Mouse (Mus musculus): ENCODE measurements around the gene Glp2r. TPM values are rescaled to one million over a fixed set of nuclear protein-coding genes. Genes with fewer than 3 reads are reported as not detected.

Gene Glp2r
- polyA plus RNA-seq, 1 experiment from 2014 or later: not detected

DNA sequence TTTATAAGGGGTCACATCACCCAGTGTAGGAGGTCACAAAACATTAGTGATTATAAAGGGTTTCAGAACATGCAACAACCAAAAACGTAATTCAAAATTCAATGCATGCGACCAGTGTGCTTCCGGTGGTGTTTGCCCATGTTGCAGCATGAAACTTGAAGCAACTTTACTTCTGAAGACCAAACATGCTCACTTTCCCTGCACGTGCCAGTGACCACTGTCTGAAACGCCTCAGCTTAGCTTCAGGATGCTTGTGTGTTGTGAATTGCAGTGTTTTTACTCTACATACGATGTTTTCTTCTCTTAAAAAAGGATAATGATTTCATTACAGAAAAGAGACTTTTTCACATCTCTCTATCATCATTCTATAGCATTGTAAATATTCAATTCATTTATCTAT, 32.6 kb downstream of the Glp2r start:
- H3K9ac ChIP-seq (ENCODE audit: low read length): no peak overlapping the region

DNA sequence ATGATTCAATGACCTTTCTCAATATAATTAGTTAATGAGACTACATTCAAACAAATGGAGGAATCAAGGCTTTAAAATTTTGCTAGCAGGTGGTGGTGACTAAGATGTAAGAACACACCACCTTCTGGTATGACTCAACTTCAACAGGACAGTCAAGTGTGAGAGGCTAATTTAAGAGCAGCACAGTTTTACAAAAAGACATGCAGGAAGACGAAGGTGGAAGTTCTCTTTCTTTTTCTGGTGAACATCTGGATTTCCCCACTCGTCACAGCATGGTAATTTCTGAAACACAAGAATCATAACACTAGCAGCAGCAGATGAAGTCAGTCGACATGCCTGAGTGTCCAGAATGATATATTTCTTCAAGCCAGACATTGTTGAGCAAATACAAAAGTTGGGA, 36.4 kb downstream of the Glp2r start:
- Histone ChIP-seq H3K4me1 (replicated peaks; ENCODE audit: control insufficient read depth, insufficient read depth, low read length) (no peaks in the 10 kb centered on the region), H3K4me3 (ENCODE audit: low read depth, low read length) (no peak overlapping the region), H3K4me2 (ENCODE audit: low read depth, low read length, severe bottlenecking) (no peak overlapping the region), H3K27me3 (ENCODE audit: control insufficient read depth, insufficient read depth, low read length) (no peaks in the 10 kb centered on the region), H3K9me3 (ENCODE audit: control insufficient read depth, low read length) (no peaks in the 10 kb centered on the region), H3K36me3 (ENCODE audit: control insufficient read depth, insufficient read depth, low read length) (no peaks in the 10 kb centered on the region), H3K27ac (ENCODE audit: low read depth, low read length) (no peak overlapping the region), H3K9ac (ENCODE audit: low read length) (no peak overlapping the region)
- ATAC-seq (replicated peaks; ENCODE audit: low FRiP score) (no peak), DNase-seq (ENCODE audit: low spot score) (no peak)
- 82% methylated on average over 3 of the region's 3 CpGs for WGBS

More for the DNA sequence above, 32.6 kb downstream of the Glp2r start:
- H3K9me3 ChIP-seq (ENCODE audit: control insufficient read depth, low read length): no peaks in the 10 kb centered on the region
- no peak overlapping the region for H3K27ac ChIP-seq (ENCODE audit: low read depth, low read length)
- 84% methylated on average over 6 of the region's 6 CpGs for WGBS
- ATAC-seq (replicated peaks; ENCODE audit: low FRiP score) (no peak), DNase-seq (ENCODE audit: low spot score) (no peak)
- H3K36me3 ChIP-seq (ENCODE audit: control insufficient read depth, insufficient read depth, low read length): no peaks in the 10 kb centered on the region
- no peak overlapping the region for H3K4me2 ChIP-seq (ENCODE audit: low read depth, low read length, severe bottlenecking)
- H3K27me3 ChIP-seq (ENCODE audit: control insufficient read depth, insufficient read depth, low read length): no peaks in the 10 kb centered on the region
- no peak overlapping the region for H3K4me3 ChIP-seq (ENCODE audit: low read depth, low read length)
- H3K4me1 ChIP-seq (replicated peaks; ENCODE audit: control insufficient read depth, insufficient read depth, low read length): no peaks in the 10 kb centered on the region

- H3K27ac ChIP-seq (ENCODE audit: low read depth, low read length): no peak overlapping the region
- H3K4me3 ChIP-seq (ENCODE audit: low read depth, low read length): no peak overlapping the region
- DNase-seq (ENCODE audit: low spot score): no peak
- no peaks in the 10 kb centered on the region for H3K27me3 ChIP-seq (ENCODE audit: control insufficient read depth, insufficient read depth, low read length)
- H3K36me3 ChIP-seq (ENCODE audit: control insufficient read depth, insufficient read depth, low read length): no peaks in the 10 kb centered on the region
- no peaks in the 10 kb centered on the region for H3K9me3 ChIP-seq (ENCODE audit: control insufficient read depth, low read length)
- no peak for ATAC-seq (replicated peaks; ENCODE audit: low FRiP score)
- 80% methylated on average over 1 of the region's 1 CpGs for WGBS
- H3K4me2 ChIP-seq (ENCODE audit: low read depth, low read length, severe bottlenecking): no peak overlapping the region
- H3K4me1 ChIP-seq (replicated peaks; ENCODE audit: control insufficient read depth, insufficient read depth, low read length): no peaks in the 10 kb centered on the region
- no peak overlapping the region for H3K9ac ChIP-seq (ENCODE audit: low read length)
Measured at GRCm38 (mm10) chr11:67733726-67734125, 37.2 kb downstream of the Glp2r start.

GRCm38 (mm10) chr11:67731056-67731455, 39.9 kb downstream of the Glp2r start:
- Histone ChIP-seq H3K36me3 (ENCODE audit: control insufficient read depth, insufficient read depth, low read length) (no peaks in the 10 kb centered on the region), H3K9me3 (ENCODE audit: control insufficient read depth, low read length) (no peaks in the 10 kb centered on the region), H3K27ac (ENCODE audit: low read depth, low read length) (no peak overlapping the region), H3K4me2 (ENCODE audit: low read depth, low read length, severe bottlenecking) (no peak overlapping the region), H3K4me1 (replicated peaks; ENCODE audit: control insufficient read depth, insufficient read depth, low read length) (no peaks in the 10 kb centered on the region), H3K4me3 (ENCODE audit: low read depth, low read length) (no peak overlapping the region), H3K9ac (ENCODE audit: low read length) (no peak overlapping the region), H3K27me3 (ENCODE audit: control insufficient read depth, insufficient read depth, low read length) (no peaks in the 10 kb centered on the region)
- DNase-seq (ENCODE audit: low spot score) (no peak), ATAC-seq (replicated peaks; ENCODE audit: low FRiP score) (no peak)
- WGBS: 93% methylated on average over 2 of the region's 2 CpGs

GRCm38 (mm10) chr11:67728726-67729125, 42.2 kb downstream of the Glp2r start:
- Histone ChIP-seq H3K4me3 (ENCODE audit: low read depth, low read length) (no peak overlapping the region), H3K27ac (ENCODE audit: low read depth, low read length) (no peak overlapping the region), H3K4me2 (ENCODE audit: low read depth, low read length, severe bottlenecking) (no peak overlapping the region), H3K4me1 (replicated peaks; ENCODE audit: control insufficient read depth, insufficient read depth, low read length) (no peaks in the 10 kb centered on the region), H3K36me3 (ENCODE audit: control insufficient read depth, insufficient read depth, low read length) (no peaks in the 10 kb centered on the region), H3K27me3 (ENCODE audit: control insufficient read depth, insufficient read depth, low read length) (no peaks in the 10 kb centered on the region), H3K9ac (ENCODE audit: low read length) (no peak overlapping the region), H3K9me3 (ENCODE audit: control insufficient read depth, low read length) (no peaks in the 10 kb centered on the region)
- DNase-seq (ENCODE audit: low spot score): no peak
- ATAC-seq (replicated peaks; ENCODE audit: low FRiP score): no peak

DNA sequence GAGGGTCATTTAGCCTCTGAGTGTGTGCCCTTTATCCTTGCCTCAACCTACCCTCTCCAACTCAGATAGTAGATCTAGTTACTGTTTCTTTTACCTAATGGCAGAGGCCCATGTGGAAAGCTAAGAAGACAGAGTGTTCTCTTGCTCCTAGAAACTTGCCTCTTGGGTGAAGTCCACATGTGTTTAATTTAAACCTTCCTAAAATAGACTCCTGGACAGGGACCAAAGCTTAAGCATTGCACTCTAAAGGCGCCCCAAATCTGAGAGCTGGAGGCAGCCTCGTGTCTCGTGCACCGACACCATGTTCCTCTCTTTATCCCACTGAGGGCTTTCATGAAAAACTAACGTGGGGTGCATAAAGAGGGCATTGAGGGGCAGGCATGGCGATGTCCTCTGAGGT, 43.9 kb downstream of the Glp2r start:
- no peak for DNase-seq (ENCODE audit: low spot score)
- H3K27ac ChIP-seq (ENCODE audit: low read depth, low read length): no peak overlapping the region
- H3K9me3 ChIP-seq (ENCODE audit: control insufficient read depth, low read length): no peaks in the 10 kb centered on the region
- no peak for ATAC-seq (replicated peaks; ENCODE audit: low FRiP score)
- no peak overlapping the region for H3K4me2 ChIP-seq (ENCODE audit: low read depth, low read length, severe bottlenecking)
- H3K9ac ChIP-seq (ENCODE audit: low read length): no peak overlapping the region
- 90% methylated on average over 6 of the region's 6 CpGs for WGBS
- no peaks in the 10 kb centered on the region for H3K36me3 ChIP-seq (ENCODE audit: control insufficient read depth, insufficient read depth, low read length)
- H3K4me1 ChIP-seq (replicated peaks; ENCODE audit: control insufficient read depth, insufficient read depth, low read length): no peaks in the 10 kb centered on the region
- no peak overlapping the region for H3K4me3 ChIP-seq (ENCODE audit: low read depth, low read length)
- H3K27me3 ChIP-seq (ENCODE audit: control insufficient read depth, insufficient read depth, low read length): no peaks in the 10 kb centered on the region

DNA sequence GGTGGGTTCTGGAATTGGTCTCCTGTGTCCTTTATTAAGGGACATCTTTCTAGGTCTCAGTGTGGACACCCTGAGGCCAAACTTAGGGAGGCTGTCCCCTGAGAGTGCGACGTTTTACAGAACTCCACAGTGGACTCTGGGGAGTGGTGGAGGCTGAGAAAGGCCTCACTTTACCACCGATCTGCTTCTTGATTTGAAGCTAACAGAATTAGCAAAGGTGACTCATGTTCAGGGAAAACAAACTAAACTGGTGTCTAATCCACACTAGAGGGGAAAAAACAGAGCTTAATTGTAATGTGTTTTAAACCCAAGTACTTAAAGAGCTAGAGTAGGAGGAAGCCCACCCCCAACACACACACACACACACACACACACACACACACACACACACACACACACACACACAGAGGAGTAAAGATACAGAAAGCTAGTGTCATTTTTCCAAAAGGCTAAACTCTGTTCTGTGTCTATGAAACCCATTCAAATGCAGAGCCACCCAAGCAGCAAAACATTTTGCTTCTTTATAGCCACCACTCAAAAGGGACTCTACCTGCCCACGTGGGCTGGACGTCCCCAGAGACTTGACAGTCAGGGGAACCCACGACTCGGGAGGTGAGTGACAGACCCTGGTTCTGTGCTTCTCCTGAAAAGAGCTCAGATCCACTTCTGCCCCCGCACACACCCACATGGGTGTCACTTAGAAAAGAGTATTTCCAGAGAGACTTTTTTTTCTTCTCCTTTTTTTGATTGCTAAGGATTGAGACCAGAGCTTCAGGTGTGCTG, 47.5 kb downstream of the Glp2r start:
- H3K4me3 ChIP-seq (ENCODE audit: low read depth, low read length): no peak overlapping the region
- H3K9me3 ChIP-seq (ENCODE audit: control insufficient read depth, low read length): no peaks in the 10 kb centered on the region
- H3K36me3 ChIP-seq (ENCODE audit: control insufficient read depth, insufficient read depth, low read length): no peaks in the 10 kb centered on the region
- H3K4me1 ChIP-seq (replicated peaks; ENCODE audit: control insufficient read depth, insufficient read depth, low read length): no peaks in the 10 kb centered on the region
- ATAC-seq (replicated peaks; ENCODE audit: low FRiP score) (no peak), DNase-seq (ENCODE audit: low spot score) (no peak)
- no peak overlapping the region for H3K27ac ChIP-seq (ENCODE audit: low read depth, low read length)
- 78% methylated on average over 8 of the region's 8 CpGs for WGBS
- H3K4me2 ChIP-seq (ENCODE audit: low read depth, low read length, severe bottlenecking): no peak overlapping the region
- H3K9ac ChIP-seq (ENCODE audit: low read length): no peak overlapping the region
- no peaks in the 10 kb centered on the region for H3K27me3 ChIP-seq (ENCODE audit: control insufficient read depth, insufficient read depth, low read length)

- no peak overlapping the region for H3K4me3 ChIP-seq (ENCODE audit: low read depth, low read length)
- no peaks in the 10 kb centered on the region for H3K4me1 ChIP-seq (replicated peaks; ENCODE audit: control insufficient read depth, insufficient read depth, low read length)
- H3K9ac ChIP-seq (ENCODE audit: low read length): no peak overlapping the region
- no peak overlapping the region for H3K4me2 ChIP-seq (ENCODE audit: low read depth, low read length, severe bottlenecking)
- no peaks in the 10 kb centered on the region for H3K9me3 ChIP-seq (ENCODE audit: control insufficient read depth, low read length)
- no peak overlapping the region for H3K27ac ChIP-seq (ENCODE audit: low read depth, low read length)
- no peaks in the 10 kb centered on the region for H3K36me3 ChIP-seq (ENCODE audit: control insufficient read depth, insufficient read depth, low read length)
- no peak for DNase-seq (ENCODE audit: low spot score)
- H3K27me3 ChIP-seq (ENCODE audit: control insufficient read depth, insufficient read depth, low read length): no peaks in the 10 kb centered on the region
- no peak for ATAC-seq (replicated peaks; ENCODE audit: low FRiP score)
- 73% methylated on average over 7 of the region's 7 CpGs for WGBS
Measured at GRCm38 (mm10) chr11:67722399-67723156, 48.4 kb downstream of the Glp2r start.

DNA sequence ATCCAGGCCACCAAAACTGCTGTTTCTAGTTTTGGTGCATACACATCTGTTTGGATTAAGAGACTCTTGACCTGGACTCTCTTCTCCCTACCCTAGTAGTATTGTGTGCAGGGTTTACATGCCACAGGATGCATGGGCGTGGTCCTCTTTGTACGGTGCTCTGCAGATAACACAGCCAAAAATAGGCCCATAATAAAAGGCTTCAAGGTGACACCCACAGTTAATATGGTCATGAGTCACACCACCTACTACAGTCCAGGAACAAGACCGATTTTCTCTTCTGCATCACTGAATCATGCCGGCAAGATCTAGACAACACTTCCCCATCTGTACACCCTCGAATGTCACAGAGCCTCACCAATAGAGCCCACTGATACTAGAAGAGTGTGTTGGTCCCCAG, 49.5 kb downstream of the Glp2r start:
- no peak overlapping the region for H3K4me3 ChIP-seq (ENCODE audit: low read depth, low read length)
- ATAC-seq (replicated peaks; ENCODE audit: low FRiP score) (no peak), DNase-seq (ENCODE audit: low spot score) (no peak)
- no peaks in the 10 kb centered on the region for H3K27me3 ChIP-seq (ENCODE audit: control insufficient read depth, insufficient read depth, low read length)
- no peak overlapping the region for H3K4me2 ChIP-seq (ENCODE audit: low read depth, low read length, severe bottlenecking)
- no peak overlapping the region for H3K27ac ChIP-seq (ENCODE audit: low read depth, low read length)
- H3K4me1 ChIP-seq (replicated peaks; ENCODE audit: control insufficient read depth, insufficient read depth, low read length): no peaks in the 10 kb centered on the region
- no peaks in the 10 kb centered on the region for H3K9me3 ChIP-seq (ENCODE audit: control insufficient read depth, low read length)
- H3K36me3 ChIP-seq (ENCODE audit: control insufficient read depth, insufficient read depth, low read length): no peaks in the 10 kb centered on the region
- 88% methylated on average over 5 of the region's 5 CpGs for WGBS
- H3K9ac ChIP-seq (ENCODE audit: low read length): no peak overlapping the region
